Mouse (Mus musculus): ENCODE measurements around the gene Snrpa.

Snrpa gene

GRCm38 (mm10) chr7:27165696-27166095, 30.4 kb downstream of the Snrpa start:
- no peak for DNase-seq

GRCm38 (mm10) chr7:27165007-27165655, 30.9 kb downstream of the Snrpa start:
- DNase-seq = peak; percentile 85 to 87

GRCm38 (mm10) chr7:27164112-27164947, 31.7 kb downstream of the Snrpa start:
- peak; percentile 51 to 56 for DNase-seq

GRCm38 (mm10) chr7:27163450-27163805, 32.6 kb downstream of the Snrpa start:
- peak; percentile 40 to 45 for DNase-seq

- no peak for DNase-seq
Observed at GRCm38 (mm10) chr7:27162780-27163449, 33.2 kb downstream of the Snrpa start.

GRCm38 (mm10) chr7:27161744-27162143, 34.3 kb downstream of the Snrpa start:
- DNase-seq = no peak

GRCm38 (mm10) chr7:27160921-27161320, 35.1 kb downstream of the Snrpa start:
- DNase-seq = no peak

- DNase-seq = peak; percentile 93 to 96
Observed at GRCm38 (mm10) chr7:27159882-27160281, 36.2 kb downstream of the Snrpa start.

GRCm38 (mm10) chr7:27159256-27159655, 36.8 kb downstream of the Snrpa start:
- no peak for DNase-seq

GRCm38 (mm10) chr7:27158171-27158570, 37.9 kb downstream of the Snrpa start:
- no peak for DNase-seq

GRCm38 (mm10) chr7:27156005-27156404, 40.1 kb downstream of the Snrpa start:
- DNase-seq = peak; percentile 51 to 65

- peak; percentile 59 to 61 for DNase-seq
Observed at GRCm38 (mm10) chr7:27153205-27153764, 42.8 kb downstream of the Snrpa start, which contains the start of gene Cyp2t4. Cyp2t4 (plus strand) TSS chr7:27153714.
